Mouse (Mus musculus): ENCODE measurements around the gene Gpalpp1.

Gpalpp1 gene

GRCm38 (mm10) chr14:76110396-76111221 lies at the start of gene Gpalpp1, which contains the start of gene Nufip1:
TSS of gene Gpalpp1 (minus strand) at chr14:76110760.
TSS of gene Nufip1 (plus strand) at chr14:76110891.
- ATAC-seq (ENCODE audit: insufficient number of reproducible peaks, low FRiP score, low TSS enrichment) = peak; percentile 97

DNA sequence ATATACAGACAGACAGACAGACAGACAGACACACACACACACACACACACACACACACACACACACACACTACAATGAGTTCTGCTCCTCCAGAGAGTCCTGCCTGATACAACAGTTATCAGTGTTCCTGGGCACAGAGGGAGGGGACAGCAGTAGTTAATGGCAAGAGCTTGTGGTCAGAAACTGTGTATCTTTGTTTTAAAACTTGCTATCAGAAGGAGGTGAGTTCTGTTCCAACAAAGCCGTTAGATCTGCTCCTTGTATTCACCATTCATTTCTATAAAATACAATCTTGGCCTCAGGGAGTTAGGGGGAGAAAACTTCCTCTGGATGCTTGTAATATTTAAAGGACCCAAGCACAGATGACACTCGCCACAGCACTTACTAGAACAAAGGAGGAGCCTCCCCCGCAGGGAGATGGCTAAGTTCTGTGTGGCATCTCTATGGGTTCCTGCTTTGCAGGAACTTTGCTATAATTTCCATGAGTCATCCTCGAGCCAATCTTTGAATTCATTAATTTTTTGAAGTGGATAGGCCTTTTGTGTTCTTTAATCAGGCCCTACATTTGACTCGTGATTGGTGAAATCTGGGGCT lies 47.7 kb upstream of the Gpalpp1 start:
- ATAC-seq (ENCODE audit: insufficient number of reproducible peaks, low FRiP score, low TSS enrichment) = no peak

- ATAC-seq (ENCODE audit: insufficient number of reproducible peaks, low FRiP score, low TSS enrichment) = no peak
These were observed 43.3 kb upstream of the Gpalpp1 start for GRCm38 (mm10) chr14:76153828-76154227.

GRCm38 (mm10) chr14:76153003-76153675 lies 42.6 kb upstream of the Gpalpp1 start:
- peak; percentile 5; the same call in 1 of the 2 replicates for ATAC-seq (ENCODE audit: insufficient number of reproducible peaks, low FRiP score, low TSS enrichment)

- peak; percentile 87 for ATAC-seq (ENCODE audit: insufficient number of reproducible peaks, low FRiP score, low TSS enrichment)
These were observed 41.8 kb upstream of the Gpalpp1 start for GRCm38 (mm10) chr14:76152162-76153002.

DNA sequence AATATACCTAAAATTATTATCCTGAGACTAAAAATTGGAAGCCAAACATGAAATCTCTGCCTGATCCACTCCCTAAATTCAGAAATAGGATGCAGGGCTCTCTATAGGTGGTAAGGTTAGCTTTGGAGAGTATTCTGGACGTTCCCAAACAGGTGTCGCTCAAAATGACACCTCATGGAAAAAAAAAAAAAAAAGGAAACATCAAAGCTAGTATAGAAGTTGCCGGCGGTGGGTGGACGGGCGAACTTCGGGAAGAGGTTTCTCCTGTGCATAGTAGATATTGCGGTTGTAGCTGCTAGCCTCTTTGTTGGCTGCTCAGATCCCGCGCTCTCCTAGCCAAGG lies 41.2 kb upstream of the Gpalpp1 start:
- no peak for ATAC-seq (ENCODE audit: insufficient number of reproducible peaks, low FRiP score, low TSS enrichment)

- no peak for ATAC-seq (ENCODE audit: insufficient number of reproducible peaks, low FRiP score, low TSS enrichment)
These were observed 40.5 kb upstream of the Gpalpp1 start for GRCm38 (mm10) chr14:76151011-76151410.

- no peak for ATAC-seq (ENCODE audit: insufficient number of reproducible peaks, low FRiP score, low TSS enrichment)
These were observed 39.9 kb upstream of the Gpalpp1 start for GRCm38 (mm10) chr14:76150499-76150898.

GRCm38 (mm10) chr14:76149531-76150179 lies 39.1 kb upstream of the Gpalpp1 start:
- no peak for ATAC-seq (ENCODE audit: insufficient number of reproducible peaks, low FRiP score, low TSS enrichment)

DNA sequence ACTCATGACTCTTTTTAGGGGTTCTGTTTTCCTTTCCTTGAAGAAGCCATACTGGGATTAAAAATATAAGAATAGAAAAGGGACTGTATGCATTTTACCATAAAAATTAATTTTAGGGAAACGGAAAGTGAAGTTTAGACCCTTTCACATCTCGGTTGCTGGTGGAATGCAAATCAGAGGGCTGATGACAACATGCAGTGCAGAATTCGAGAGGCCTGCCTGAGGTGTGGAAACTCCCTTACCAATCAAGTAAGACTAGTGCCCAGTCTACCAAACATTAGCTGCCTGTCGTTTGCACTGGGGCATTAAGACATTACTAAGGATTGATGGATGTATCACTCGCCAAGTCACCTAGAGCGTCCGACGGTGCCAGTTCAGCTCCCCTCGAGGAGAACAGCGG lies 37.7 kb upstream of the Gpalpp1 start:
- no peak for ATAC-seq (ENCODE audit: insufficient number of reproducible peaks, low FRiP score, low TSS enrichment)

DNA sequence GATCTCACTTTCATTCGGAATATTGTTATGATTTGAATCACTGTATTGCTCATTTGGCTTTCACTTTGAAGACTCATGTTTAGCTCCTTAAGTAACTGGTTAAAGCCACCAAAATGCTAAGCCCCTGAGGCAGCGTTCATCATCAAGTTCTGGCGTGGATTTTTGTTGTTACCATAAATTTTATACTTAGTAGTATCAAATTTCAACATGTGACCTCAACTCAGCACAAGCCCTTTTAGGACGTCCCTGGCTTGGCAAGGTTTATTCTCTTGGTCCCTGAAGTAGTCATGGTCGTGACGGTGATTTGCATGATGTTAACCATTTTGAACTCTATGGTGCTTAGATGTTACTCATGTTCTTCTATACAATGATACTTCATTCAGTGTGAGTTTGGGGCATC lies 36.5 kb upstream of the Gpalpp1 start:
- no peak for ATAC-seq (ENCODE audit: insufficient number of reproducible peaks, low FRiP score, low TSS enrichment)

DNA sequence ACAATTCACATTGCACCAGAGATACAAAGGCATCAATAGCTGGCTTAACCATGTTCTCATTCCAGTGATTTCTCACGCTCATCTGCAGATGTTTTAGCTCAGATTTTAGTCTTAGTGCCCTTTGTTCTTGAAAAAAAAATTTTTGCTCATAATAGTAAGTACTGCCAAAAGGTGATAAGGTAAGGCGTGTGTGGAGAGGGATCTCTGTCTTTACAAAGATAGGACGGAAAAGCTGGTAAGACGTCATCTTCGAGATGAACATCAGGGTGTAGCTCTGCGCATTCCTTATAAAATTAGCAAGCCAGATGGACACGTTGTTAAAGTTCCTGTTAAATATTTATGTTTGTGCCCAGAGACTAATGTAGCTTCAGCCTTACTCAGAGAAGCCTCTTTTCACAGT lies 35.3 kb upstream of the Gpalpp1 start:
- ATAC-seq (ENCODE audit: insufficient number of reproducible peaks, low FRiP score, low TSS enrichment) = no peak

DNA sequence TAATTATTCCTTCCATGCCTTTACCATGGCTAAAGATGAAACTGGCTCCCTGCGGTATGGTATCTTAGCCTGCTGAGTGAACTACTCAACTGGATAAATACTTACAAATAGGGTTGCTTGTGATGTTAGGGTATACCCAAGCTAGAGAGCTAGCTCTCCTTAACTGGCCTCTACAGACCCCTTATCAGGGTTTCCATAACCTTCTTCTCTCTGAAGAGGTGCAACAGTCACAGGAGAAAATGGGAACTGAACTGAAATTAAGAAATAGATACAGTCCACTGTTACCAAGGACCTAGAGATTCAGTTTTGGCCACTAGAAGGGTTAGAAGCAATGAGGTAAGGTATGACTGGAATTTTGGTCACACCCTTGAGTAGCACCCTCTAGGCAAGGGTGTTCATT lies 34.7 kb upstream of the Gpalpp1 start:
- no peak for ATAC-seq (ENCODE audit: insufficient number of reproducible peaks, low FRiP score, low TSS enrichment)

- ATAC-seq (ENCODE audit: insufficient number of reproducible peaks, low FRiP score, low TSS enrichment) = no peak
These were observed 24.4 kb upstream of the Gpalpp1 start for GRCm38 (mm10) chr14:76134975-76135374.

- ATAC-seq (ENCODE audit: insufficient number of reproducible peaks, low FRiP score, low TSS enrichment) = no peak
These were observed 17.6 kb upstream of the Gpalpp1 start for GRCm38 (mm10) chr14:76128174-76128573.

DNA sequence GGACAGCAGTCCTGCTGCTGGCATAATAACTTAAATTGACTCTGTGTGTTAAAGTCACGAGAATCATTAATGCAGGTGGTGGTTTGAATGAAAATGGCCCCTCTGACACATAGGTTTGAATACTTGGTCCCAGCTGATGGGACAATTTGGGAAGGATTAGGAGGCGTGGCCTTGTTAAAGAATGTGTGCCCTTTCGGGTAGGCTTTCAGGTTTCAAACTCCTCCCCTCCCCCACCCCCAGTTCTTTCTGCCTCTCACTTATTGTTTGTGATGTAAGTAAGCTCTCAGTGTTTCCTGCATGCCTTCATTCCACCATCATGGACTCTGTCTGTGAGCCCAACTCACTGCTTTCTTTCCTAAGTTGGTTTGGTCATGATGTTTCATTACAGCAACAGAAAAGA lies 16.8 kb upstream of the Gpalpp1 start:
- no peak for ATAC-seq (ENCODE audit: insufficient number of reproducible peaks, low FRiP score, low TSS enrichment)

DNA sequence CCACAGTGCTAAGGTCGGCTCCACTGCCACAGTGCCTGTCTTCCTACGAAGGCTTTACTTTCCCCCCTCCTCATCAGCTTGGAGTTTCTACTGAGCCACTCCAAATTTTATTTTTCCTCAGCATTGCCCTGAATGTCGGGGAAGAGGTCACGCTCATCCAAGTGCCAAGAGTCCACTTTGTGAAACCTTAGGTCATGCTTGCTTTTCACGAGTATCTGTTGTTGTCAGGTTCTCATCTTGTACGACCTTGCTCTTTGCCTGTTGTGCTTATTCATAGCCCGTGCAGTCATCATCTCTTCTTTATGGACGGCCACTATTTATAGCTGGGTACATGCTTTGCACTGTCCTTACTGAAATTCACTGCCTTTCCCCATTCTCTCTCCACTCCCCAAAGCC lies 12.1 kb upstream of the Gpalpp1 start:
- no peak for ATAC-seq (ENCODE audit: insufficient number of reproducible peaks, low FRiP score, low TSS enrichment)

GRCm38 (mm10) chr14:76121901-76122662 lies 11.5 kb upstream of the Gpalpp1 start:
- ATAC-seq (ENCODE audit: insufficient number of reproducible peaks, low FRiP score, low TSS enrichment) = peak; percentile 56

GRCm38 (mm10) chr14:76120472-76120871 lies 9.9 kb upstream of the Gpalpp1 start:
- ATAC-seq (ENCODE audit: insufficient number of reproducible peaks, low FRiP score, low TSS enrichment) = no peak
